12 mouse cellular contexts compared by ENCODE assay signal in the genomic region with DNA sequence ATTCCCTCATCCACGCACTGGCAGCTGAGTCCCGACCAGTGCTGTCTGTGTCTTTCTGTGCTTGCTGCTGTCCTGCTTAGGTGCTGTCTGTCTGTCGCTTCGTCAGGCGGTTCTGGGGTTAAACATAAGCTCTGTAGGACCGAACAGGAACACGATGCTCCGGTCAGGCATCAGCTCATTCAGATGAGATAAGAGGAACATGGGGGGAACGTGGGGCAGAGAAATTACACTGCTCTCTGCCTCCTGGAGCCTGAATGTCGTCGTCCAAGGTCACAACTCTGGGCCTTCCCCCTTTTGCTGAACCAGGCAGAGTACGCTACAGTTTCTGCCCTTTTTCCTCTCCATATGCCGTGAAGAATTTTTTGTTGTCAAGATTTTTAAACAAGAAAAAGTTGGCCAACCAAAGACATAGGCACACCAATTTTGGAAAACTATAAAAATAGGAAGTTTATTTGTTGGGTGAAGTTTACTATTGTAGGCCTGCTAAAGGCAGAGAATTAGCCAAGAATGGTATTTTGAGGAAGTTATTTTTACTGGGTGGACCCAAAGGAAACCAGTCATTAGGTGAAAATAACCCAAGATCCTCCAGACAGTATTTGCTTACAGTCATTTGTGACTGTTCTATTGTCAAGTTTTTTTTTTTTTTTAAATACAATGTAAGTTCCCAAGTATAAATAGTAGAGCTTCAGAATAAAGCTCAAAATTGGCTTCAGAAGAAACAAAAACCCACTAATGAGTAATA.
A peak's percentile ranks its signal among the peaks of the same experiment; 100 is the strongest.
DNase-seq lines count a peak whose midpoint lies in the region; ATAC-seq and TF ChIP-seq lines count a peak whose summit lies in the region.
"Had no signal": no experiment of that assay in that cellular context is flagged by ENCODE, and none has a peak within 500 bp of the region (broad histone marks: within the 10 kb centered on the region; RNA-seq: fewer than 3 reads in every experiment).

No protein-coding gene starts in this region.

- H3K79me2 ChIP-seq in macrophage (ENCODE audit: inconsistent target), result peaks cover 92% of the 10 kb centered on the region

- 28% methylated on average over 13 of the region's 13 CpGs for WGBS in macrophage (ENCODE audit: missing documents)
- WGBS in midbrain, embryonic 14.5 days, result 85% methylated on average over 13 of the region's 13 CpGs

- no peak for DNase-seq in layer of hippocampus, adult 2 months (ENCODE audit: low spot score in 2 of 2)
- no peak for DNase-seq in layer of hippocampus, postnatal 14 days (ENCODE audit: low spot score in 2 of 2)
- DNase-seq in G1E (ENCODE audit: low spot score), result no peak
- no peak for DNase-seq in midbrain, embryonic 14.5 days
- DNase-seq in embryo, embryonic 11 days, result no peak
- no peak for DNase-seq in urinary bladder, postnatal 36 days (ENCODE audit: low spot score in 2 of 2)
- DNase-seq: cerebellum, adult 2 months; right cerebral cortex, adult 18-20 months had no signal

- H3K4me2 ChIP-seq in midbrain, embryonic 14.5 days (ENCODE audit: low read length), result no peak overlapping the region
- H3K4me2 ChIP-seq: hindbrain, embryonic 12.5 days; midbrain, embryonic 15.5 days had no signal

- no peaks in the 10 kb centered on the region for H3K27me3 ChIP-seq in G1E (ENCODE audit: insufficient read depth, low read length)
- H3K27me3 ChIP-seq in midbrain, embryonic 14.5 days (ENCODE audit: control insufficient read depth, insufficient read depth, low read length), result no peaks in the 10 kb centered on the region
- H3K27me3 ChIP-seq: hindbrain, embryonic 12.5 days; midbrain, embryonic 15.5 days had no signal

- TF ChIP-seq POLR2A in cortical plate, adult 2 months (IDR thresholded peaks at IDR 0.05; ENCODE audit: extremely low read depth, insufficient read depth, low read length), result no peak

- H3K9ac ChIP-seq in midbrain, embryonic 14.5 days (replicated peaks; ENCODE audit: low read length), result no peak overlapping the region
- H3K9ac ChIP-seq: hindbrain, embryonic 12.5 days; midbrain, embryonic 15.5 days had no signal

- H3K27ac ChIP-seq in layer of hippocampus, adult 2 months, result peak overlapping the region; percentile 64; the same call in 1 of the 2 replicates
- peak overlapping the region; percentile 88 for H3K27ac ChIP-seq in cortical plate, adult 2 months (ENCODE audit: insufficient read depth, low read length)
- H3K27ac ChIP-seq in macrophage, result peak overlapping the region; percentile 83
- H3K27ac ChIP-seq in midbrain, embryonic 14.5 days (replicated peaks; ENCODE audit: low read depth, low read length), result no peak overlapping the region
- H3K27ac ChIP-seq: hindbrain, embryonic 12.5 days; midbrain, embryonic 15.5 days had no signal

- no peak overlapping the region for H3K4me3 ChIP-seq in layer of hippocampus, adult 2 months
- H3K4me3 ChIP-seq in G1E (ENCODE audit: low read depth, low read length) (no peak overlapping the region), macrophage (ENCODE audit: inconsistent target) (no peak overlapping the region)
- no peak overlapping the region for H3K4me3 ChIP-seq in cortical plate, adult 2 months (ENCODE audit: insufficient read depth, low read length)
- H3K4me3 ChIP-seq in midbrain, embryonic 14.5 days (replicated peaks; ENCODE audit: low read depth, low read length), result no peak overlapping the region
- H3K4me3 ChIP-seq: hindbrain, embryonic 12.5 days; midbrain, embryonic 15.5 days had no signal

- H3K9me3 ChIP-seq in G1E (replicated peaks), result no peaks in the 10 kb centered on the region
- no peaks in the 10 kb centered on the region for H3K9me3 ChIP-seq in midbrain, embryonic 14.5 days (ENCODE audit: control insufficient read depth, low read length)
- H3K9me3 ChIP-seq: hindbrain, embryonic 12.5 days; midbrain, embryonic 15.5 days had no signal

- TF ChIP-seq CTCF in layer of hippocampus, adult 2 months (conservative IDR thresholded peaks at IDR 0.05), result no peak
- no peak for TF ChIP-seq CTCF in G1E (IDR thresholded peaks at IDR 0.05; ENCODE audit: low read depth, low read length)
- TF ChIP-seq CTCF in cortical plate, adult 2 months (IDR thresholded peaks at IDR 0.05; ENCODE audit: extremely low read depth, insufficient read depth, low read length), result no peak

- 0 out of 2 replicates have a peak, but pooled peaks have one; percentile 36 for ATAC-seq in G1E (ENCODE audit: extremely low read depth, insufficient number of reproducible peaks, low FRiP score, poor library complexity, severe bottlenecking)
- no peak for ATAC-seq in midbrain, embryonic 14.5 days (ENCODE audit: low FRiP score, low TSS enrichment)
- ATAC-seq: midbrain, embryonic 15.5 days had no signal

- H3K4me1 ChIP-seq in G1E (ENCODE audit: insufficient read depth, low read depth, low read length), result peaks cover 18% of the 10 kb centered on the region
- no peaks in the 10 kb centered on the region for H3K4me1 ChIP-seq in cortical plate, adult 2 months (ENCODE audit: control insufficient read depth, insufficient read depth, low read length)
- peaks cover 2% of the 10 kb centered on the region; the same call in 1 of the 2 replicates for H3K4me1 ChIP-seq in midbrain, embryonic 14.5 days (ENCODE audit: control insufficient read depth, insufficient read depth, low read length)
- H3K4me1 ChIP-seq: midbrain, embryonic 15.5 days had no signal

- H3K36me3 ChIP-seq in G1E (replicated peaks) (peaks cover 13% of the 10 kb centered on the region), macrophage (ENCODE audit: inconsistent target) (no peaks in the 10 kb centered on the region)
- no peaks in the 10 kb centered on the region for H3K36me3 ChIP-seq in midbrain, embryonic 14.5 days (ENCODE audit: control insufficient read depth, insufficient read depth, low read length)
- H3K36me3 ChIP-seq: hindbrain, embryonic 12.5 days; midbrain, embryonic 15.5 days had no signal
